Mouse (Mus musculus): ENCODE measurements around the gene Ulbp1. TPM values are rescaled to one million over a fixed set of nuclear protein-coding genes. Genes with fewer than 3 reads are reported as not detected.
"Not testable (repeated sequence)": the region's sequence is repeated elsewhere in the genome, so short reads cannot be mapped to it uniquely, and the experiment has no call there.

Ulbp1 gene
- polyA plus RNA-seq (2015; fragmentation: Nextera tagmentation; extraction: Ambion mirVana): 0.31 and 0.71 TPM in 2 replicates

GRCm38 (mm10) chr10:7473197-7473889, at the start of gene Ulbp1:
Gene Ulbp1 (minus strand): TSS chr10:7473638.
- no peak within 1 kb of the TSS for H3K4me2 ChIP-seq (replicated peaks)

DNA sequence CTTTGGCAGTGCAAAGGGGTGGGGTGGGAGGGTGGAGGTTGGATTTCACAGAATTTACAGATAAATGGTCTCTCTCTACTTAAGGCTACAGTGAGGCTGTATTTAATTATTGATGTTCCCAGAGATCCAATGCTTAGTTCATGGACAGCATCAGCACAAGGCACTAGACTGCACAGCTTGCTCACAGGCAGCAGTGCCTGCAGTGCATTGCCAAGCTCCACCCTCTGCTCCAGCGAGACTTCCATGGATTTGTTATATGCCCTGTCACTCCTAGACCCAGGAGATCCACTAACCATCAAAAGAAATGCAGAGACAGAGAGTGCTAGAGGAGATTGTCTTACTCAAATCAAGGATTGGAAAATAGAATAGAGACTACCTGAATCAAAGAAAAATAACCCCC, 24.7 kb upstream of the Ulbp1 start:
- H3K4me2 ChIP-seq (replicated peaks); H3K27me3 ChIP-seq; H3K4me1 ChIP-seq (replicated peaks); H3K9me3 ChIP-seq; H3K4me3 ChIP-seq (replicated peaks); H3K27ac ChIP-seq; H3K36me3 ChIP-seq; H3K9ac ChIP-seq (replicated peaks): not testable (repeated sequence)
- peak; percentile 65; the same call in 1 of the 2 replicates for ATAC-seq
- 24% methylated on average over 1 of the region's 1 CpGs for WGBS

More at GRCm38 (mm10) chr10:7473197-7473889, at the start of gene Ulbp1:
- no peak within 1 kb of the TSS for H3K9ac ChIP-seq (replicated peaks)
- H3K4me1 ChIP-seq (replicated peaks): 0 out of 2 replicates have a peak, but pooled peaks cover 5% of the 10 kb centered on the region
- H3K4me3 ChIP-seq (replicated peaks): no peak within 1 kb of the TSS
- no peak for ATAC-seq
- no peaks in the 10 kb centered on the region for H3K27me3 ChIP-seq
- no peak within 1 kb of the TSS for H3K27ac ChIP-seq
- 73% methylated on average over 13 of the region's 13 CpGs for WGBS
- no peaks in the 10 kb centered on the region for H3K36me3 ChIP-seq
- no peaks in the 10 kb centered on the region for H3K9me3 ChIP-seq

DNA sequence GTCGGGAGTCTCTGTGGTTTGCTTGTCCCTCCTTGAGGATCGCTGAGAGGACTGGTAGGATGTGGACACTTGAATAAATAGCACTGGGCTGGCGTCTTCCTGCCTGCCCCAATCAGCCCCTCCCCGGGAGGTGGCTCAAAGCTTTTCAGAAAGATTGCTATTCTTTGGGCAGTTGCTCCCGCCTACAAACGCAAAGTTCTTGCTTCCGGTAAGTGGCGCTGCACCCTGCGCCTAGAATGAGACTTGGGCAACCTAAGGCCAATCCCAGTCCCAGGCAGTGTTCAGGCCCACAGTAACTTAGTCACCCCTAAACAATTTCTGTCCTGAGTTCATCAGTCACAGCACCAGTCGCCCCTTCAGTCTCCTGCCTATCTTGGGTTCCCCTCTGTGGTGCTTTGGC, 18.9 kb upstream of the Ulbp1 start:
- H3K36me3 ChIP-seq; H3K9me3 ChIP-seq; H3K27ac ChIP-seq; H3K4me1 ChIP-seq (replicated peaks); H3K4me3 ChIP-seq (replicated peaks); ATAC-seq; H3K9ac ChIP-seq (replicated peaks): not testable (repeated sequence)
- Histone ChIP-seq H3K4me2 (replicated peaks) (peak overlapping the region; percentile 20; the same call in 1 of the 2 replicates), H3K27me3 (peaks cover 11% of the 10 kb centered on the region)
- WGBS: 7% methylated on average over 10 of the region's 10 CpGs

DNA sequence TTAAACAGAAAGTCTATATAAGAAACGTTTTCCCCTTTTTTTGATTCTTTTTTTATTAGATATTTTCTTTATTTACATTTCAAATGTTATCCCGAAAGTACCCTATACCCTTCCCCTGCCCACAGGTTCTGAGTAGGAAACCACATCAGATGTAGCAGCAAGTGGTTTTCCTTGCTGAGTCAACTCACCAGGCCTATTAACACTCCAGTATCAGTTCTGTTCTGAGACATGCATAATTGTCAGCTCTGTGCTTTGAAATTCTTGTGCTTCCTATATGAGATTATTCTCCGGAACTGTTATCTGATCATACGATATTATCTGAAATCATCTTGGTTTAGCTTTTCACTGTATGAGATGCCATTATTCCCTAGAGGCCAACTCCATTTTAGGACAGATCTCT, 10.2 kb upstream of the Ulbp1 start:
- Histone ChIP-seq H3K9ac (replicated peaks) (no peak overlapping the region), H3K4me3 (replicated peaks) (no peak overlapping the region), H3K9me3 (no peaks in the 10 kb centered on the region), H3K4me2 (replicated peaks) (no peak overlapping the region), H3K36me3 (no peaks in the 10 kb centered on the region), H3K4me1 (replicated peaks) (no peaks in the 10 kb centered on the region), H3K27me3 (no peaks in the 10 kb centered on the region), H3K27ac (no peak overlapping the region)
- 72% methylated on average over 4 of the region's 4 CpGs for WGBS
- ATAC-seq: no peak

GRCm38 (mm10) chr10:7474225-7474624, 787 bp upstream of the Ulbp1 start:
- not testable (repeated sequence) for H3K4me3 ChIP-seq (replicated peaks); H3K27ac ChIP-seq; H3K9ac ChIP-seq (replicated peaks); H3K9me3 ChIP-seq; H3K27me3 ChIP-seq; ATAC-seq; H3K36me3 ChIP-seq; H3K4me1 ChIP-seq (replicated peaks); H3K4me2 ChIP-seq (replicated peaks)
- 90% methylated on average over 7 of the region's 13 CpGs for WGBS

- no peaks in the 10 kb centered on the region for H3K36me3 ChIP-seq
- H3K4me1 ChIP-seq (replicated peaks): 0 out of 2 replicates have a peak, but pooled peaks cover 5% of the 10 kb centered on the region
- ATAC-seq: no peak
- H3K4me3 ChIP-seq (replicated peaks): no peak overlapping the region
- H3K9ac ChIP-seq (replicated peaks): no peak overlapping the region
- H3K27me3 ChIP-seq: no peaks in the 10 kb centered on the region
- 75% methylated on average over 3 of the region's 3 CpGs for WGBS
- no peak overlapping the region for H3K27ac ChIP-seq
- no peak overlapping the region for H3K4me2 ChIP-seq (replicated peaks)
- H3K9me3 ChIP-seq: no peaks in the 10 kb centered on the region
Observed at GRCm38 (mm10) chr10:7471664-7472063, 1.8 kb downstream of the Ulbp1 start.

DNA sequence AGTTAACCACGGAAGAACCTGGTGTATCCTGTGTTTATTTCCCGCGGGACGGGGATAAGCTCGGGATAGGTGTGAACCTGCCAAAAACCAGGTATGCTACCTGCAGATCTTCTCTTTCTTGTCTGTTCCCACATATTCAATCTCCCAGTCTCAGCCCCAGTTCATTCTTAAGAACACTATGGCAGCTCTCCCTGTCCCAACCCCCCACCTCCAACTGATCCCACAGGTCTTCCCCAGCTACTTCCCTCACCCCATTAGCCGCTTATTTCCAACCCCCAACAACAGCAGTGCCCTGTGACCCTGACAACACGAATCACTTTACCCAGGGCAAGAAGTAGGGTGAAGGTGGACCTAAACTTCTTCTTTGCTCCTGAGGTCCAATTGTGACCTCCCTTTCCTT, 3.0 kb downstream of the Ulbp1 start:
- H3K9ac ChIP-seq (replicated peaks): no peak overlapping the region
- no peaks in the 10 kb centered on the region for H3K36me3 ChIP-seq
- WGBS: 14% methylated on average over 7 of the region's 7 CpGs
- no peaks in the 10 kb centered on the region for H3K9me3 ChIP-seq
- 0 out of 2 replicates have a peak, but pooled peaks cover 5% of the 10 kb centered on the region for H3K4me1 ChIP-seq (replicated peaks)
- ATAC-seq: peak; percentile 66; the same call in 1 of the 2 replicates
- H3K4me3 ChIP-seq (replicated peaks): 0 out of 2 replicates have a peak overlapping the region, but pooled peaks have one; percentile 8
- no peak overlapping the region for H3K27ac ChIP-seq
- peak overlapping the region; percentile 41 for H3K4me2 ChIP-seq (replicated peaks)
- no peaks in the 10 kb centered on the region for H3K27me3 ChIP-seq

DNA sequence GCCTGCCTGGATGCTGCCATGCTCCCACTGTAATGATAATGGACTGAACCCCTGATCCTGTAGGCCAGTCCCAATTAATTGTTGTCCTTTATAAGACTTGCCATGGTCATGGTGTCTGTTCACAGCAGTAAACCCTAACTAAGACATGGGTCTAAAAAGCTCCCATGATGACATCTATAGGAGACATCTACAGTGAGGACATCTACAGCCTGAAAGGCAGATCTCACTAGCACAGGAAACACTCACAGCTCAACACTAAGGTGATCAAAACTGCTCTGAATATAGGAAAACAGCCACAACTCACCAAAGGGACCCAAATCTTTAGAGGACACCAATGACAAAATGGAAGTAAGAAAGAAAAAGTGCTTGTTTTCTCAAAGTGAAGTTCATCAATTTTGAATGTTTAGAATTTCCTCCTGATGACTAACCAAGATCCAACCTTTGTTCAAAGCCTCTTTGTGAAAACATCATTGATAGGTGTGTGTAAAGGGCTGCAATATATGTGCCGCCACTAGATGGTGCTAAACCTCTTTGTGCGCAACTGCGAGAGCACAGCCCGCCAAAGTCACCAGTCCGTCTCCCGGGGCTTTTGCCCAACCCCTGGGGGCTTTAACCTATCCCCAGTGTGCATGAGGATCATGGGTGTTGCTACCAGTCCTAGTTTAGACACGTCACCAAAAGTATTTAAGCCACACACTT, 3.6 kb downstream of the Ulbp1 start:
- not testable (repeated sequence) for H3K36me3 ChIP-seq; H3K27ac ChIP-seq; H3K9ac ChIP-seq (replicated peaks); H3K9me3 ChIP-seq; H3K4me1 ChIP-seq (replicated peaks); H3K27me3 ChIP-seq
- peak; percentile 65 for ATAC-seq
- under 1% methylated on average over 7 of the region's 7 CpGs for WGBS
- H3K4me2 ChIP-seq (replicated peaks): peak overlapping the region; percentile 41
- H3K4me3 ChIP-seq (replicated peaks): 0 out of 2 replicates have a peak overlapping the region, but pooled peaks have one; percentile 8

- no peak overlapping the region for H3K4me2 ChIP-seq (replicated peaks)
- WGBS: 48% methylated on average over 3 of the region's 3 CpGs
- ATAC-seq: no peak
Observed at GRCm38 (mm10) chr10:7462006-7462405, 11.4 kb downstream of the Ulbp1 start.

GRCm38 (mm10) chr10:7438928-7439327, 34.5 kb downstream of the Ulbp1 start:
- no peak overlapping the region for H3K27ac ChIP-seq
- H3K9ac ChIP-seq (replicated peaks): no peak overlapping the region
- no peak for ATAC-seq
- no peak overlapping the region for H3K4me2 ChIP-seq (replicated peaks)
- 73% methylated on average over 2 of the region's 2 CpGs for WGBS
- no peaks in the 10 kb centered on the region for H3K36me3 ChIP-seq
- no peaks in the 10 kb centered on the region for H3K4me1 ChIP-seq (replicated peaks)
- H3K9me3 ChIP-seq: no peaks in the 10 kb centered on the region
- no peaks in the 10 kb centered on the region for H3K27me3 ChIP-seq
- H3K4me3 ChIP-seq (replicated peaks): no peak overlapping the region

More at GRCm38 (mm10) chr10:7462006-7462405, 11.4 kb downstream of the Ulbp1 start:
- no peak overlapping the region for H3K9ac ChIP-seq (replicated peaks)
- H3K4me3 ChIP-seq (replicated peaks): no peak overlapping the region
- no peaks in the 10 kb centered on the region for H3K27me3 ChIP-seq
- peaks cover 9% of the 10 kb centered on the region; the same call in 1 of the 2 replicates for H3K9me3 ChIP-seq
- no peaks in the 10 kb centered on the region for H3K36me3 ChIP-seq
- no peaks in the 10 kb centered on the region for H3K4me1 ChIP-seq (replicated peaks)
- no peak overlapping the region for H3K27ac ChIP-seq

- ATAC-seq: peak; percentile 41
- H3K9ac ChIP-seq (replicated peaks): peak overlapping the region; percentile 25
- H3K27me3 ChIP-seq: peaks cover 46% of the 10 kb centered on the region
- WGBS: 6% methylated on average over 55 of the region's 55 CpGs
- no peaks in the 10 kb centered on the region for H3K9me3 ChIP-seq
- no peaks in the 10 kb centered on the region for H3K36me3 ChIP-seq
- H3K4me2 ChIP-seq (replicated peaks): peak overlapping the region; percentile 92
- no peak overlapping the region for H3K27ac ChIP-seq
- peaks cover 26% of the 10 kb centered on the region for H3K4me1 ChIP-seq (replicated peaks)
- peak overlapping the region; percentile 49 for H3K4me3 ChIP-seq (replicated peaks)
Observed at GRCm38 (mm10) chr10:7393143-7394035, 80.0 kb downstream of the Ulbp1 start.

Measured in midbrain, embryonic 13.5 days (tissue).